Mouse (Mus musculus) neural tube, embryonic 13.5 days (tissue): ENCODE measurements around the gene Aida. TPM values are rescaled to one million over a fixed set of nuclear protein-coding genes. Genes with fewer than 3 reads are reported as not detected.

Experiments used
- ATAC-seq: fragments of 200-750 bp; cut with Nextera tagmentation; 2 replicates; pipeline ENCODE4 v1.8.0; 2017; ENCODE audit warnings: low read depth, mild to moderate bottlenecking, moderate TSS enrichment, moderate library complexity
- H3K27ac ChIP-seq: fragments of 300-500 bp; sonication (generic); replicated peaks from 2 replicates; pipeline ENCODE4 v1.5.1; 2015; ENCODE audit warnings: moderate library complexity, mild to moderate bottlenecking, inconsistent platforms
- H3K27me3 ChIP-seq: fragments of 300-500 bp; sonication (generic); 2 replicates; pipeline ENCODE4 v1.6.1; 2015; ENCODE audit warnings: mild to moderate bottlenecking, inconsistent platforms
- H3K36me3 ChIP-seq: fragments of 300-500 bp; sonication (generic); 2 replicates; pipeline ENCODE4 v1.6.1; 2015; ENCODE audit warnings: mild to moderate bottlenecking, inconsistent platforms
- H3K4me1 ChIP-seq: fragments of 300-500 bp; sonication (generic); replicated peaks from 2 replicates; pipeline ENCODE4 v1.6.1; 2015; ENCODE audit warnings: inconsistent platforms
- H3K4me2 ChIP-seq: fragments of 300-500 bp; sonication (generic); 2 replicates; pipeline ENCODE4 v1.6.1; 2015; ENCODE audit warnings: inconsistent platforms, mild to moderate bottlenecking, moderate library complexity
- H3K4me3 ChIP-seq: fragments of 300-500 bp; sonication (generic); 2 replicates; pipeline ENCODE4 v1.5.1; 2015; ENCODE audit warnings: mild to moderate bottlenecking, inconsistent platforms
- H3K9ac ChIP-seq: fragments of 300-500 bp; sonication (generic); 2 replicates; pipeline ENCODE4 v1.6.1; 2015; ENCODE audit warnings: moderate library complexity, mild to moderate bottlenecking, inconsistent platforms
- H3K9me3 ChIP-seq: fragments of 300-500 bp; sonication (generic); 2 replicates; pipeline ENCODE4 v1.6.1; 2016; ENCODE audit warnings: inconsistent platforms
- WGBS: fragments of 180-500 bp; shearing (Covaris S2); methylation state at CpG from one replicate; pipeline ENCODE4 v1.1.7; 2015; 5-methylcytosine and 5-hydroxymethylcytosine counted together
- polyA plus RNA-seq: library from polyadenylated mRNA; unstranded; fragments of >200 nt; fragmentation: Nextera tagmentation; extraction: Ambion mirVana; gene quantifications from 2 replicates; pipeline ENCODE4 v1.2.1, GENCODE M21; 2015

The Aida gene
- polyA plus RNA-seq, 1 experiment from 2014 or later: 53.7 TPM

DNA sequence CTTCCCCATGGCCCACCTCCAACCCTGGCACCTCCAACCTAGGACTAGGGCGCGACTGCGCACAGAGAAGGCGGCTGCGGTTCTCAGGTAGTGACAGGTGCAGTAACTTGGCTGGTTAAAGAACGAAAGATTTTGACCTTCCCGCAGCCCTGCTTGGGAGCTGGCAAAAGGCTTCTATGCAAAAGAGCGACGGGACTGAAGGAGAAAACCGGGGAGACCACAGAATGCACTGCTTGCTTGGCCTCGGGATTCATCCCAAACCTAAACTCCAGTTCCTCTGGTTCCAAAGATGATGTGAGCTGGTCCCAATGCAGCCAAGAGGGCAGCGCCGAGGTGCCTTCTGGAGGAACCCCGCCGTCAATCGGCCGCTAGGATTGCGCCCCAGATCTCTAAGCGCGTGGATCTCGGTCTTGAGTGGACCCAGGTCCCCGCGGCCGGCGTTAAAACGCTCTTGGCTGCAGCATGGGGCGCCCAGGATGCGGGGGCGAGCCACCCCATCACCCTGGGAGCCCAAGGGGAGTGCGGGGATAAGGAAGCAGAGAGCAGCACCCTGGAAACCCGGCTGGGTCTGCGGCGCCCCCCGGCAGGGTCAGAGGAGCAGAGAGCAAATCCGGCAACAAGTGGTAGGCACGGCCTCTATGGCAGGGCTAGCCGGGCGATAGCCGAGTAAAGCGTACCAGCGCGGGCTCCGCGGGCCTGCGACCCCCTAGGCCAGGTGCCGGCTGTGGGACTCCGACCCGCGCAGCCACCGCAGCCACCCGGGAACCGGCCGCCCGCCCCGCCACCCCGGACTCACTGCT, 72.4 kb downstream of the Aida start:
- H3K27me3 ChIP-seq: no peaks in the 10 kb centered on the region
- peak overlapping the region; percentile 85 for H3K4me2 ChIP-seq
- H3K4me3 ChIP-seq: peak overlapping the region; percentile 86
- WGBS: 1% methylated on average over 55 of the region's 56 CpGs
- peak overlapping the region; percentile 85 for H3K9ac ChIP-seq
- no peaks in the 10 kb centered on the region for H3K9me3 ChIP-seq
- peaks cover 30% of the 10 kb centered on the region for H3K4me1 ChIP-seq
- peaks cover 16% of the 10 kb centered on the region for H3K36me3 ChIP-seq
- ATAC-seq: peak; percentile 85
- peak overlapping the region; percentile 84 for H3K27ac ChIP-seq

DNA sequence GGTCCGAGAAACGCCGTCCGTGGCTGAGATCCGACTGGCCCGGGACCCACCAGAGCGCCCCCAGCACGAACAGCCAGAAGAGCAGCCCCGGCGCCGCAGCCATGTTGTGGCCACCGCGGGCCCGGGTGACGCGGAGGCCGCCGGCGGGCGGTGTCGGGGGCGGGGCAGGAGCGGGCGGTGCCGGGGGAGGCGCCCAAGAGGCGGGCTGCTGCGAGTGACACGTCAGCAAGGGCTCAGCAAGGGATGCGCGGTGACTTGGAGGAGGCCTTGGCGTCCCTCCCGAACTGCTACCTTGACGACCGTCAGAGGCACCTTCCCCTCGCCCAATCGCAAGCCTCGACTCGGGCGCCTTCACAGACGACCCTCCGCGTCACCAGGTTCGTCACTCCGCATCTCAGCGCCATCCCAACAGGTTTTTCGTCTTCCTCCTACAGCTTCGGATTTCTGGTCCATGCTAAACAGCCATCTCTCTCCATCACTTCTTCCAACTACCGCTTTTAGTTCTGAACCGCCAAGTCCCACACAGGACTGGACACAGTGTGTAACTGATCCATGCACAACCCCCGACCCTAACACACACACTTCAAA, 73.1 kb downstream of the Aida start, which contains the start of gene Mia3:
Gene Mia3 (minus strand): TSS at position 127 of the 588 bp plus-strand sequence.
- peak within 1 kb of the TSS; percentile 85 for H3K9ac ChIP-seq
- peak within 1 kb of the TSS; percentile 84 for H3K27ac ChIP-seq
- ATAC-seq: peak; percentile 99
- under 1% methylated on average over 48 of the region's 51 CpGs for WGBS
- peaks cover 9% of the 10 kb centered on the region for H3K36me3 ChIP-seq
- H3K27me3 ChIP-seq: no peaks in the 10 kb centered on the region
- H3K4me3 ChIP-seq: peak within 1 kb of the TSS; percentile 86
- H3K4me1 ChIP-seq: peaks cover 30% of the 10 kb centered on the region
- peak within 1 kb of the TSS; percentile 85 for H3K4me2 ChIP-seq
- H3K9me3 ChIP-seq: 0 out of 2 replicates have a peak, but pooled peaks cover under 1% of the 10 kb centered on the region

DNA sequence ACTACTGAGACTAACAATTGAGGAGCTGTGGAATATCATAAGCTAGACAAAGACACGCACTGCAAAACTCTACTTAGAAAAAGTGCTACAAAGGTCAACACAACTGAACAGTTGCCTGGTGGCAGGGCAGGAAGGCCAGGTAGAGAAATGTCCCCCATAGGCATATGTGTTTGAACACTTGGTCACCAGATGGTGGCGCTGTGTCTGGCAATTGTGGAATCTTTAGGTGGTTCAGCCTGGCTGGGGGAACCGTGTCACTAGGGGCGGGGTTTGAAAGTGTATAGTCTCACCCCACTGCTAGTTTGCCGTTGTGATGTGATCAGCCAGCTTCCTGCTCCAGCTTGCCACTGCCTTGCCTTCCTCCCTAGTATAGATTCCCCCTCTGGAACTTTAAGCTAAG, 78.3 kb downstream of the Aida start:
- no peak overlapping the region for H3K9ac ChIP-seq
- no peak overlapping the region for H3K27ac ChIP-seq
- H3K4me2 ChIP-seq: no peak overlapping the region
- no peaks in the 10 kb centered on the region for H3K36me3 ChIP-seq
- H3K27me3 ChIP-seq: no peaks in the 10 kb centered on the region
- H3K4me3 ChIP-seq: no peak overlapping the region
- no peak for ATAC-seq
- WGBS: 86% methylated on average over 5 of the region's 5 CpGs
- peaks cover 6% of the 10 kb centered on the region for H3K4me1 ChIP-seq
- H3K9me3 ChIP-seq: 0 out of 2 replicates have a peak, but pooled peaks cover 5% of the 10 kb centered on the region

Other genes starting within 250 kb of the Aida start
- gene Disp1, start 75.1 kb upstream of the Aida start, polyA plus RNA-seq: 8.1 and 10.0 TPM in 2 replicates
- 100 and 105 TPM in 2 replicates for gene Brox, start 679 bp downstream of the Aida start, polyA plus RNA-seq
- 105 and 113 TPM in 2 replicates for gene Mia3, start 73.0 kb downstream of the Aida start, polyA plus RNA-seq
- 14.1 and 15.6 TPM in 2 replicates for gene Taf1a, start 92.4 kb downstream of the Aida start, polyA plus RNA-seq
- gene Hhipl2, start 121.6 kb downstream of the Aida start, polyA plus RNA-seq: 0.08 and 0.17 TPM in 2 replicates